Mouse (Mus musculus) forebrain, postnatal 0 days (tissue): ENCODE data around the gene Gm3233. TPM values are rescaled to one million over a fixed set of nuclear protein-coding genes. Genes with fewer than 3 reads are reported as not detected.
A peak's percentile ranks its signal among the peaks of the same experiment; 100 is the strongest.
"Not testable (repeated sequence)": the region's sequence is repeated elsewhere in the genome, so short reads cannot be mapped to it uniquely, and the experiment has no call there.

Source experiments
- ATAC-seq: fragments of 200-750 bp; cut with Nextera tagmentation; 2 replicates; pipeline ENCODE4 v1.8.0; 2017; ENCODE audit warnings: mild to moderate bottlenecking, moderate library complexity
- DNase-seq: peaks from one replicate; pipeline ENCODE4 v3.0.0-alpha.2; 2015
- H3K27ac ChIP-seq: fragments of 300-500 bp; sonication (generic); 2 replicates; pipeline ENCODE4 v1.5.1; 2014; ENCODE audit warnings: low read depth, mild to moderate bottlenecking, antibody characterized with exemption, low read length, moderate library complexity, mixed read lengths
- H3K27me3 ChIP-seq: fragments of 300-500 bp; sonication (generic); 2 replicates; pipeline ENCODE4 v1.6.1; 2014; ENCODE audit warnings: mild to moderate bottlenecking, low read length, mixed read lengths; ENCODE audit not compliant: insufficient read depth
- H3K36me3 ChIP-seq: fragments of 300-500 bp; sonication (generic); 2 replicates; pipeline ENCODE4 v1.6.1; 2014; ENCODE audit warnings: mild to moderate bottlenecking, moderate library complexity; ENCODE audit not compliant: insufficient read depth
- H3K4me1 ChIP-seq: fragments of 300-500 bp; sonication (generic); 2 replicates; pipeline ENCODE4 v1.6.1; 2014; ENCODE audit warnings: antibody characterized with exemption; ENCODE audit not compliant: insufficient read depth
- H3K4me2 ChIP-seq: fragments of 300-500 bp; sonication (generic); 2 replicates; pipeline ENCODE4 v1.6.1; 2014; ENCODE audit warnings: low read depth, mild to moderate bottlenecking, moderate library complexity
- H3K4me3 ChIP-seq: fragments of 300-500 bp; sonication (generic); 2 replicates; pipeline ENCODE4 v1.5.1; 2014; ENCODE audit warnings: low read depth, low read length, mixed read lengths
- H3K9ac ChIP-seq: fragments of 300-500 bp; sonication (generic); 2 replicates; pipeline ENCODE4 v1.6.1; 2014; ENCODE audit warnings: mild to moderate bottlenecking
- H3K9me3 ChIP-seq: fragments of 300-500 bp; sonication (generic); 2 replicates; pipeline ENCODE4 v1.6.1; 2016; ENCODE audit warnings: low read length
- CTCF ChIP-seq: sonication (generic); IDR thresholded peaks from 2 replicates; pipeline ENCODE4 v1.5.1; 2016; ENCODE audit warnings: antibody characterized with exemption, control low read depth, low read depth
- WGBS: fragments of 180-500 bp; shearing (Covaris S2); extraction: QIAGEN DNeasy Blood & Tissue Kit; methylation state at CpG from one replicate; pipeline ENCODE4 v1.1.7; 2014; 5-methylcytosine and 5-hydroxymethylcytosine counted together
- polyA plus RNA-seq: library from polyadenylated mRNA; unstranded; fragments of >200 nt; fragmentation: Nextera tagmentation; extraction: Ambion mirVana; gene quantifications from 2 replicates; pipeline ENCODE4 v1.2.1, GENCODE M21; 2015
- total RNA-seq: library from RNA; depleted of rRNA; stranded (reverse); fragments of >200 nt; gene quantifications from 2 replicates; pipeline ENCODE4 v1.2.3, GENCODE M21; 2014; rRNA removed

The Gm3233 gene
- total and polyA plus RNA-seq, 2 experiments from 2014 or later = not detected

DNA sequence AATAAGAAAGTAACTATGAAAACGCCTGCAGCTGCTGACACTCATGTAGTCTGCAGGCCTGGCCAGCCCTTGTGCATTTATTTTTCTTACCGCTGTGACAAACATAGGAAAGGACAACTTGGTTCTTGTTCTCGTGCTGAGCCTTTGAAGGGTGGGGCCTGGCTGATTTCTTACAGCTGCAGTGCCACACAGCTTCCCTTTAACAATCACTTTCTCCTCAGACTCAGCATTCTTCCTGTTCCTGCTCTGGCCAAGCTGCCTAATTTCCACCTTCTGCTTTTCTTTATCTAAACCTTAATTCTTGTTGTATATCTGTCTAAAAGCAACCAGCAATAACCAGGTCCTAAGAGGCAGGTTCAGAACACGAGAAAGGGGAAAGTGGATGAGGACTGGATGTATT lies 45.7 kb downstream of the Gm3233 start:
- no peak overlapping the region for H3K27ac ChIP-seq
- H3K27me3 ChIP-seq = no peaks in the 10 kb centered on the region
- H3K9ac ChIP-seq = no peak overlapping the region
- no peaks in the 10 kb centered on the region for H3K4me1 ChIP-seq
- TF ChIP-seq CTCF = no peak
- no peaks in the 10 kb centered on the region for H3K36me3 ChIP-seq
- ATAC-seq = no peak
- no peak overlapping the region for H3K4me3 ChIP-seq
- no peaks in the 10 kb centered on the region for H3K9me3 ChIP-seq
- no peak overlapping the region for H3K4me2 ChIP-seq
- WGBS = 74% methylated on average over 4 of the region's 4 CpGs
- no peak for DNase-seq

DNA sequence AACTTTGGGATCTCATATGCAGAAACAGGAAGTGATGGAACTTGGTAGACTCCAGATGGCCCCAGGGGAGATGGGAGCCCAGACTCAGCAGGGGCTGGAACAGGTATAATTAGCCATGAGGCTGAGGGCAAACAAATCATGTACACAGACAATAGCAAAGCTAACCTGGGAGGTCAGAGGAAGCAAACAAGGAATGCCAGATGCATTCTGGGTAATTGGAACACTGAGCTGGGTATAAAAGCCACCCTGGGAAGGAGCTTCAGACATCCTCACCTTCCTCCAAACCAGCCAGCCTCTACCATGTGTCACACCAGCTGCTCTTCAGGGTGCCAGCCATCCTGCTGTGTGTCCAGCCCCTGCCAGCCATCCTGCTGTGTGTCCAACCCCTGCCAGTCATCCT lies 48.3 kb downstream of the Gm3233 start, which contains the start of gene Gm10024:
Gene Gm10024 (plus strand): TSS at position 301 of the 400 bp plus-strand sequence.
- not testable (repeated sequence) for H3K9me3 ChIP-seq, ATAC-seq, H3K4me1 ChIP-seq, DNase-seq, H3K27ac ChIP-seq, H3K9ac ChIP-seq, H3K4me3 ChIP-seq, H3K36me3 ChIP-seq, H3K4me2 ChIP-seq, H3K27me3 ChIP-seq

DNA sequence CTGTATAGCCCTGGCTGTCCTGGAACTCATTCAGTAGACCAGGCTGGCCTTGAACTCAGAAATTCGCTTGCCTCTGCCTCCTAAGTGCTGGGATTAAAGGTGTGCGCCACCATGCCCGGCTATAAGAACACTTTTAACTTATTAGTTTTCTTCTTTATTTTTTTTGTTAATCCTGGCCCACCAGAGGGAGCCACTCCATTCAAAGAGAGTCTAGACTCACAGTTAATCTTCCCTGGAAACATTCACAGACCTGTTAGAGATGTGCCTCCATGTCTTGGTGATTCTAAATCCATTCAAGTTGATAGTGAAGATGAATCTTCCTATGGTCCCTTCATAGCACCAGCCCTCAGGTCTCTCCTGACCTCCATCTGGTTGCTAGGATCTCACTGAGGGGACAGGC lies 49.7 kb downstream of the Gm3233 start:
- no peaks in the 10 kb centered on the region for H3K9me3 ChIP-seq
- H3K4me1 ChIP-seq = no peaks in the 10 kb centered on the region
- no peak overlapping the region for H3K4me2 ChIP-seq
- no peak for ATAC-seq
- H3K36me3 ChIP-seq = no peaks in the 10 kb centered on the region
- no peaks in the 10 kb centered on the region for H3K27me3 ChIP-seq
- no peak overlapping the region for H3K27ac ChIP-seq
- no peak for DNase-seq
- WGBS = 75% methylated on average over 3 of the region's 3 CpGs
- H3K9ac ChIP-seq = no peak overlapping the region
- H3K4me3 ChIP-seq = no peak overlapping the region
- peak; percentile 40; the same call in 1 of the 2 replicates for TF ChIP-seq CTCF

Other genes with a start within 250 kb of the Gm3233 start
Only the 30 nearest of the 32 such genes appear.
- gene Pttg1ip, start 178.0 kb downstream of the Gm3233 start, total RNA-seq = 69.6 and 98.3 TPM in 2 replicates
- gene Pttg1ip, start 178.0 kb downstream of the Gm3233 start, polyA plus RNA-seq = 67.1 and 74.2 TPM in 2 replicates
- gene Sumo3, start 153.6 kb downstream of the Gm3233 start, total RNA-seq = 270 and 305 TPM in 2 replicates
- 381 and 398 TPM in 2 replicates for gene Sumo3, start 153.6 kb downstream of the Gm3233 start, polyA plus RNA-seq
- not detected in 2 replicates for gene Gm49325, start 153.5 kb downstream of the Gm3233 start, total RNA-seq
- gene Gm49325, start 153.5 kb downstream of the Gm3233 start, polyA plus RNA-seq = 27.7 and 33.6 TPM in 2 replicates
- gene Ube2g2, start 137.4 kb downstream of the Gm3233 start, total RNA-seq = 41.7 and 45.3 TPM in 2 replicates
- 74.9 and 80.3 TPM in 2 replicates for gene Ube2g2, start 137.4 kb downstream of the Gm3233 start, polyA plus RNA-seq
- 0.14 TPM in 1 of 2 replicates, not detected in the other for gene Tspear, start 73.1 kb downstream of the Gm3233 start, total RNA-seq
- 0.42 and 0.99 TPM in 2 replicates for gene Tspear, start 73.1 kb downstream of the Gm3233 start, polyA plus RNA-seq
- not detected in 2 replicates for gene Gm19402, start 68.9 kb downstream of the Gm3233 start, total RNA-seq
- gene Gm19402, start 68.9 kb downstream of the Gm3233 start, polyA plus RNA-seq = not detected in 2 replicates
- gene Gm9508, start 62.4 kb downstream of the Gm3233 start, total RNA-seq = not detected in 2 replicates
- not detected in 2 replicates for gene Gm9508, start 62.4 kb downstream of the Gm3233 start, polyA plus RNA-seq
- gene Gm10272, start 53.1 kb downstream of the Gm3233 start, total RNA-seq = not detected in 2 replicates
- not detected in 2 replicates for gene Gm10272, start 53.1 kb downstream of the Gm3233 start, polyA plus RNA-seq
- gene Gm10024, start 48.2 kb downstream of the Gm3233 start, total RNA-seq = not detected in 2 replicates
- not detected in 2 replicates for gene Gm10024, start 48.2 kb downstream of the Gm3233 start, polyA plus RNA-seq
- gene Gm10142, start 43.9 kb downstream of the Gm3233 start, total RNA-seq = not detected in 2 replicates
- not detected in 2 replicates for gene Gm10142, start 43.9 kb downstream of the Gm3233 start, polyA plus RNA-seq
- gene Krtap12-1, start 39.1 kb downstream of the Gm3233 start, total RNA-seq = not detected in 2 replicates
- gene Krtap12-1, start 39.1 kb downstream of the Gm3233 start, polyA plus RNA-seq = not detected in 2 replicates
- gene Gm10100, start 33.2 kb downstream of the Gm3233 start, total RNA-seq = not detected in 2 replicates
- not detected in 2 replicates for gene Gm10100, start 33.2 kb downstream of the Gm3233 start, polyA plus RNA-seq
- not detected in 2 replicates for gene Gm18596, start 17.0 kb downstream of the Gm3233 start, total RNA-seq
- not detected in 2 replicates for gene Gm18596, start 17.0 kb downstream of the Gm3233 start, polyA plus RNA-seq
- not detected in 2 replicates for gene Gm9736, start 8.3 kb downstream of the Gm3233 start, total RNA-seq
- not detected in 2 replicates for gene Gm9736, start 8.3 kb downstream of the Gm3233 start, polyA plus RNA-seq
- gene Gm3238, start 11.6 kb upstream of the Gm3233 start, total RNA-seq = not detected in 2 replicates
- gene Gm3238, start 11.6 kb upstream of the Gm3233 start, polyA plus RNA-seq = not detected in 2 replicates
- not detected in 2 replicates for gene Gm7138, start 17.3 kb upstream of the Gm3233 start, total RNA-seq
- gene Gm7138, start 17.3 kb upstream of the Gm3233 start, polyA plus RNA-seq = not detected in 2 replicates
- not detected in 2 replicates for gene Gm3250, start 22.9 kb upstream of the Gm3233 start, total RNA-seq
- not detected in 2 replicates for gene Gm3250, start 22.9 kb upstream of the Gm3233 start, polyA plus RNA-seq
- not detected in 2 replicates for gene Gm7137, start 28.5 kb upstream of the Gm3233 start, total RNA-seq
- not detected in 2 replicates for gene Gm7137, start 28.5 kb upstream of the Gm3233 start, polyA plus RNA-seq
- gene Gm9639, start 35.4 kb upstream of the Gm3233 start, total RNA-seq = not detected in 2 replicates
- not detected in 2 replicates for gene Gm9639, start 35.4 kb upstream of the Gm3233 start, polyA plus RNA-seq
- not detected in 2 replicates for gene Gm19668, start 39.5 kb upstream of the Gm3233 start, total RNA-seq
- not detected in 2 replicates for gene Gm19668, start 39.5 kb upstream of the Gm3233 start, polyA plus RNA-seq
- not detected in 2 replicates for gene Gm9507, start 52.2 kb upstream of the Gm3233 start, total RNA-seq
- gene Gm9507, start 52.2 kb upstream of the Gm3233 start, polyA plus RNA-seq = not detected in 2 replicates
- gene Gm2696, start 55.0 kb upstream of the Gm3233 start, total RNA-seq = not detected in 2 replicates
- not detected in 2 replicates for gene Gm2696, start 55.0 kb upstream of the Gm3233 start, polyA plus RNA-seq
- not detected in 2 replicates for gene Krtap10-4, start 67.4 kb upstream of the Gm3233 start, total RNA-seq
- not detected in 2 replicates for gene Krtap10-4, start 67.4 kb upstream of the Gm3233 start, polyA plus RNA-seq
- gene Krtap10-10, start 76.3 kb upstream of the Gm3233 start, total RNA-seq = not detected in 2 replicates
- gene Krtap10-10, start 76.3 kb upstream of the Gm3233 start, polyA plus RNA-seq = not detected in 2 replicates
- gene Gm36176, start 87.1 kb upstream of the Gm3233 start, total RNA-seq = not detected in 2 replicates
- gene Gm36176, start 87.1 kb upstream of the Gm3233 start, polyA plus RNA-seq = not detected in 2 replicates
- not detected in 2 replicates for gene Gm10318, start 93.2 kb upstream of the Gm3233 start, total RNA-seq
- not detected in 2 replicates for gene Gm10318, start 93.2 kb upstream of the Gm3233 start, polyA plus RNA-seq
- gene Gm3285, start 102.3 kb upstream of the Gm3233 start, total RNA-seq = 0.48 TPM in 1 of 2 replicates, not detected in the other
- not detected in 2 replicates for gene Gm3285, start 102.3 kb upstream of the Gm3233 start, polyA plus RNA-seq
- gene Lrrc3, start 142.9 kb upstream of the Gm3233 start, total RNA-seq = 19.7 and 24.1 TPM in 2 replicates
- 15.7 and 22.4 TPM in 2 replicates for gene Lrrc3, start 142.9 kb upstream of the Gm3233 start, polyA plus RNA-seq
- gene Trpm2, start 210.9 kb upstream of the Gm3233 start, total RNA-seq = 5.5 and 8.7 TPM in 2 replicates
- gene Trpm2, start 210.9 kb upstream of the Gm3233 start, polyA plus RNA-seq = 2.4 and 4.5 TPM in 2 replicates
- gene 1810043G02Rik, start 218.8 kb upstream of the Gm3233 start, total RNA-seq = 46.5 and 50.4 TPM in 2 replicates
- gene 1810043G02Rik, start 218.8 kb upstream of the Gm3233 start, polyA plus RNA-seq = 54.5 and 56.8 TPM in 2 replicates